Mouse (Mus musculus): ENCODE measurements at regions not wholly inside any gene's neighbourhood (a gene's known extent, or its start where the extent isn't known, plus 50 kb on each side); places are given as distances from the start of the nearest gene placed in this dataset.
A peak's percentile ranks its signal among the peaks of the same experiment; 100 is the strongest.

GRCm38 (mm10) chr1:76009601-76010000 is 463.5 kb downstream of the Slc4a3 start:
- peaks cover 29% of the 10 kb centered on the region for H3K4me1 ChIP-seq
- H3K27ac ChIP-seq, result no peak overlapping the region
- 36% methylated on average over 3 of the region's 3 CpGs for WGBS
- H3K27me3 ChIP-seq (ENCODE audit: poor library complexity, severe bottlenecking), result peaks cover 19% of the 10 kb centered on the region
- H3K4me3 ChIP-seq, result no peak overlapping the region
- no peaks in the 10 kb centered on the region for H3K36me3 ChIP-seq (replicated peaks)
- peaks cover 7% of the 10 kb centered on the region; the same call in 1 of the 2 replicates for H3K9me3 ChIP-seq
- peak; percentile 22 for DNase-seq (ENCODE audit: extremely low spot score, low spot score)

- Histone ChIP-seq H3K9me3 (peaks cover 7% of the 10 kb centered on the region; the same call in 1 of the 2 replicates), H3K27ac (no peak overlapping the region), H3K4me1 (peaks cover 29% of the 10 kb centered on the region), H3K36me3 (replicated peaks) (no peaks in the 10 kb centered on the region), H3K27me3 (ENCODE audit: poor library complexity, severe bottlenecking) (peaks cover 19% of the 10 kb centered on the region), H3K4me3 (no peak overlapping the region)
- WGBS, result 80% methylated on average over 4 of the region's 4 CpGs
- DNase-seq (ENCODE audit: extremely low spot score, low spot score), result no peak
Measured at GRCm38 (mm10) chr1:76010212-76010800, 464.2 kb downstream of the Slc4a3 start.

DNA sequence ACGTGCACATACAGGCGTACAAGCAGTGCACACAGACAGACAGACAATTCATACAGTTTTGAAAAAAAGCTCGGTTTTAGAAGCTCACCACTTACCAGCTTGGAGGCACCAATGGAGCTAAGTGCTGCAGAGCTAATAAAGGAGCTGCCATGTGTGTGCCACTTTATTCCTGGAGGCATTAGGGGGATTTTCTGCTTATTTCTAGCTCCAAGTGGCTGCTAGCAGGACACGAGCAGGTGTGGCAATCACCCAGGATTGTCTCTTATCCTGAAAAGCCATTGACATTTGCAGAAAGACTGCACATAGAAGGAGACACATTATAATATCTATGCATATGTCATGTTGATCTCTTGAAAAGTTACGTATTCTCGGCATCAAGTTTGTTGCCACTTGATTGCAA is 472.5 kb downstream of the Slc4a3 start:
- Histone ChIP-seq H3K27me3 (ENCODE audit: poor library complexity, severe bottlenecking) (no peaks in the 10 kb centered on the region), H3K4me3 (no peak overlapping the region), H3K27ac (no peak overlapping the region), H3K9me3 (no peaks in the 10 kb centered on the region), H3K4me1 (peaks cover 4% of the 10 kb centered on the region; the same call in 1 of the 2 replicates), H3K36me3 (replicated peaks) (no peaks in the 10 kb centered on the region)
- no peak for DNase-seq (ENCODE audit: extremely low spot score, low spot score)
- 90% methylated on average over 6 of the region's 6 CpGs for WGBS

GRCm38 (mm10) chr1:76019071-76019470 is 473.0 kb downstream of the Slc4a3 start:
- no peaks in the 10 kb centered on the region for H3K36me3 ChIP-seq (replicated peaks)
- WGBS, result 89% methylated on average over 11 of the region's 11 CpGs
- no peaks in the 10 kb centered on the region for H3K27me3 ChIP-seq (ENCODE audit: poor library complexity, severe bottlenecking)
- H3K9me3 ChIP-seq, result no peaks in the 10 kb centered on the region
- peaks cover 4% of the 10 kb centered on the region; the same call in 1 of the 2 replicates for H3K4me1 ChIP-seq
- DNase-seq (ENCODE audit: extremely low spot score, low spot score), result no peak
- H3K4me3 ChIP-seq, result no peak overlapping the region
- no peak overlapping the region for H3K27ac ChIP-seq

GRCm38 (mm10) chr1:76024650-76025049 is 478.6 kb downstream of the Slc4a3 start:
- peak overlapping the region; percentile 66; the same call in 1 of the 2 replicates for H3K27ac ChIP-seq
- H3K4me3 ChIP-seq, result no peak overlapping the region
- 53% methylated on average over 3 of the region's 3 CpGs for WGBS
- H3K27me3 ChIP-seq (ENCODE audit: poor library complexity, severe bottlenecking), result no peaks in the 10 kb centered on the region
- H3K4me1 ChIP-seq, result peaks cover 34% of the 10 kb centered on the region
- no peak for DNase-seq (ENCODE audit: extremely low spot score, low spot score)
- no peaks in the 10 kb centered on the region for H3K9me3 ChIP-seq
- H3K36me3 ChIP-seq (replicated peaks), result no peaks in the 10 kb centered on the region

DNA sequence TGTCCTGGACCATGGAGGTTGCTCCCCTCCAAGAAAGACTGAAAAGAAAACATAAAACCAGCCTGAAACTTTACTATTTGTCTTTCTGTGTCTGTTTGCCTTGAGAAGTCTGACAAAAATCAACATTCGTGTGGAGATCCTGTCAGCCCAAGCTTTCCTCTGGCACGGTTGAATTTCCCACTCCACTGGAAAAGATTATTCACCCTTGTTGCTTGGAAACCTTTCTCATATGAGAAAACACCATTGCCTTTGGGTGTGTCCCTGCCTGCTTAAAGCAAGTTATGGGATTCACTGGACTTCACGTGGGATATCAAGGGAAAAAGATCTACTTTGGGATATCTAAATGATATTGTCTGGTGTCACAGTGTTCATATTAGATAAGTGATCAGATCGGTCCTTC is 479.3 kb downstream of the Slc4a3 start:
- peaks cover 42% of the 10 kb centered on the region for H3K4me1 ChIP-seq
- H3K9me3 ChIP-seq, result no peaks in the 10 kb centered on the region
- DNase-seq (ENCODE audit: extremely low spot score, low spot score), result no peak
- no peaks in the 10 kb centered on the region for H3K36me3 ChIP-seq (replicated peaks)
- H3K27me3 ChIP-seq (ENCODE audit: poor library complexity, severe bottlenecking), result no peaks in the 10 kb centered on the region
- no peak overlapping the region for H3K4me3 ChIP-seq
- peak overlapping the region; percentile 63; the same call in 1 of the 2 replicates for H3K27ac ChIP-seq
- 72% methylated on average over 4 of the region's 4 CpGs for WGBS

GRCm38 (mm10) chr1:76029059-76029458 is 483.0 kb downstream of the Slc4a3 start:
- H3K36me3 ChIP-seq (replicated peaks), result no peaks in the 10 kb centered on the region
- H3K27me3 ChIP-seq (ENCODE audit: poor library complexity, severe bottlenecking), result no peaks in the 10 kb centered on the region
- H3K9me3 ChIP-seq, result no peaks in the 10 kb centered on the region
- H3K4me3 ChIP-seq, result no peak overlapping the region
- H3K4me1 ChIP-seq, result peaks cover 53% of the 10 kb centered on the region
- peak overlapping the region; percentile 78 for H3K27ac ChIP-seq
- 54% methylated on average over 1 of the region's 1 CpGs for WGBS
- no peak for DNase-seq (ENCODE audit: extremely low spot score, low spot score)

GRCm38 (mm10) chr1:76031171-76031922 is 485.3 kb downstream of the Slc4a3 start:
- Histone ChIP-seq H3K27me3 (ENCODE audit: poor library complexity, severe bottlenecking) (no peaks in the 10 kb centered on the region), H3K4me3 (no peak overlapping the region), H3K36me3 (replicated peaks) (no peaks in the 10 kb centered on the region), H3K9me3 (no peaks in the 10 kb centered on the region), H3K4me1 (peaks cover 40% of the 10 kb centered on the region), H3K27ac (peak overlapping the region; percentile 48)
- WGBS, result 68% methylated on average over 11 of the region's 11 CpGs
- no peak for DNase-seq (ENCODE audit: extremely low spot score, low spot score)

DNA sequence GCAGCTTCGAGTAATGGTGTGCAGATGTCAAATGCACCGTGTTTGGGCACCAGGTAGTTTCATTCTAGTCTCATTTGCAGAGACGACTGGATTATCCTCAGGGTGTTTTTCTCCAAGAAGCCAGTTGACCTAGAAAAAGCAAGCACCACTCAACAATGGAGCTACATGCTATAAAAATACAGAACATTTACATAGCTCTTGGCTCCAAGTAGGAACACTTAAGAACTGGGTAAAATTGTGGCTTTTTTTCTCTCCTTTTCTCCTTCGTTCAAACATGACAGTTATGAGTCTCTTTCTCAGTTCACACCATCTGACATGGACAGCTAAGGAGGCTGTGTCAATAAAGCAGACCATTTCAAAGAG is 485.8 kb downstream of the Slc4a3 start:
- Histone ChIP-seq H3K9me3 (no peaks in the 10 kb centered on the region), H3K27me3 (ENCODE audit: poor library complexity, severe bottlenecking) (no peaks in the 10 kb centered on the region), H3K27ac (peak overlapping the region; percentile 48; the same call in 1 of the 2 replicates), H3K4me1 (peaks cover 45% of the 10 kb centered on the region), H3K4me3 (no peak overlapping the region), H3K36me3 (replicated peaks) (no peaks in the 10 kb centered on the region)
- WGBS, result 68% methylated on average over 4 of the region's 4 CpGs
- DNase-seq (ENCODE audit: extremely low spot score, low spot score), result no peak

- peaks cover 45% of the 10 kb centered on the region for H3K4me1 ChIP-seq
- H3K9me3 ChIP-seq, result no peaks in the 10 kb centered on the region
- no peak for DNase-seq (ENCODE audit: extremely low spot score, low spot score)
- no peak overlapping the region for H3K4me3 ChIP-seq
- WGBS, result 85% methylated on average over 3 of the region's 3 CpGs
- H3K27ac ChIP-seq, result no peak overlapping the region
- H3K36me3 ChIP-seq (replicated peaks), result no peaks in the 10 kb centered on the region
- no peaks in the 10 kb centered on the region for H3K27me3 ChIP-seq (ENCODE audit: poor library complexity, severe bottlenecking)
Measured at GRCm38 (mm10) chr1:76032626-76033025, 486.6 kb downstream of the Slc4a3 start.

- 23% methylated on average over 3 of the region's 3 CpGs for WGBS
- H3K27ac ChIP-seq, result no peak overlapping the region
Measured at GRCm38 (mm10) chr1:76036316-76036715, 490.2 kb downstream of the Slc4a3 start.

DNA sequence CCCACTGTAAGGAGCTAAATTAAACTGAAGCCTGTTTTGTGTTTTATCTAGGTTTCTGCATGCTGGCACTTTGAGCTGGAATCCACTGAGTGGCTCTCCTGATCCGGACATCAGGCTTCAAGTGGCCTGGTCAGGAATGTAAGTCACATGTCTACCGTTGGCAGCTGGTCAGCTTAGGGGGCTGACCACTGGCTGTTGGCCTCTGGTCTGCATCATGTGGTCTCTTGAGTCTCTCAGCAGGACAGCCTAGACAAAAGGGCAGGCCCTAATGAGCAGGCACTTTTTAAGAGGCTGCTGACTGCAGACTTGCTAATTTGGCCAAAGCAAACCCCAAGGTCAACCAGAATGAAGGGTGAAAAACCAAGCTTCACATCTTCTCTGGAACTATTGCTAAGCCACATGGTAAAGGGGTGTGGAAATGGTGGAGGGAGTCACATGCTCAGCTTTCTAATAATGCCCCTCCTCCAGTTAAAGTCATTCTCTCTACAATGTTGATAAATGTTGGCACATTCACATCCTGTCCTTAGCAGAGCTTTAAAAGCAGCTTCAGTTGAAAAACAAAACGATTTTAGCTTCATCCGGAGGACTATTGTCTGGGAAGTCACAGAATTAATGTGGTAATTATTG is 493.1 kb downstream of the Slc4a3 start:
- no peak overlapping the region for H3K27ac ChIP-seq
- no peak for DNase-seq (ENCODE audit: extremely low spot score, low spot score)
- H3K4me3 ChIP-seq, result no peak overlapping the region
- no peaks in the 10 kb centered on the region for H3K36me3 ChIP-seq (replicated peaks)
- peaks cover 33% of the 10 kb centered on the region for H3K4me1 ChIP-seq
- WGBS, result 67% methylated on average over 4 of the region's 4 CpGs
- H3K9me3 ChIP-seq, result no peaks in the 10 kb centered on the region
- no peaks in the 10 kb centered on the region for H3K27me3 ChIP-seq (ENCODE audit: poor library complexity, severe bottlenecking)

More at GRCm38 (mm10) chr1:76036316-76036715, 490.2 kb downstream of the Slc4a3 start:
- Histone ChIP-seq H3K27me3 (ENCODE audit: poor library complexity, severe bottlenecking) (no peaks in the 10 kb centered on the region), H3K36me3 (replicated peaks) (no peaks in the 10 kb centered on the region), H3K4me1 (peaks cover 22% of the 10 kb centered on the region), H3K9me3 (no peaks in the 10 kb centered on the region), H3K4me3 (no peak overlapping the region)
- no peak for DNase-seq (ENCODE audit: extremely low spot score, low spot score)

- Histone ChIP-seq H3K9me3 (no peaks in the 10 kb centered on the region), H3K27me3 (ENCODE audit: poor library complexity, severe bottlenecking) (no peaks in the 10 kb centered on the region; the same call in 1 of the 2 replicates), H3K36me3 (replicated peaks) (no peaks in the 10 kb centered on the region), H3K4me3 (no peak overlapping the region), H3K27ac (no peak overlapping the region), H3K4me1 (peaks cover 33% of the 10 kb centered on the region)
- WGBS, result 82% methylated on average over 4 of the region's 4 CpGs
- no peak for DNase-seq (ENCODE audit: extremely low spot score, low spot score)
Measured at GRCm38 (mm10) chr1:76039661-76040060, 493.6 kb downstream of the Slc4a3 start.

All from forebrain, embryonic 10.5 days (tissue).